In genomic region chr6:40845283-40845682, GRCm38 (mm10) we compare ENCODE assay signal across 25 mouse cellular contexts. TPM values are rescaled to one million over a fixed set of nuclear protein-coding genes. Genes with fewer than 3 reads are reported as not detected.
DNase-seq lines count a peak whose midpoint lies in the region; ATAC-seq and TF ChIP-seq lines count a peak whose summit lies in the region.
"Had no signal": no experiment of that assay in that cellular context is flagged by ENCODE, and none has a peak within 500 bp of the region (broad histone marks: within the 10 kb centered on the region; RNA-seq: fewer than 3 reads in every experiment).

No protein-coding gene starts in this region.

- no peak overlapping the region for H3K4me3 ChIP-seq in layer of hippocampus, adult 2 months
- no peak overlapping the region for H3K4me3 ChIP-seq in midbrain, postnatal 0 days (ENCODE audit: low read depth, low read length)
- H3K4me3 ChIP-seq in midbrain, embryonic 10.5 days, result no peak overlapping the region
- H3K4me3 ChIP-seq in embryonic facial prominence, embryonic 10.5 days, result no peak overlapping the region
- H3K4me3 ChIP-seq: gastrocnemius, adult 2 months; hindbrain, embryonic 12.5 days; megakaryocyte, embryonic 14.5 days; neural tube, embryonic 12.5 days had no signal

- H3K4me2 ChIP-seq in midbrain, postnatal 0 days (ENCODE audit: low read depth, low read length, poor library complexity, severe bottlenecking), result no peak overlapping the region
- H3K4me2 ChIP-seq: heart, embryonic 11.5 days; hindbrain, embryonic 12.5 days; neural tube, embryonic 12.5 days had no signal

- no peaks in the 10 kb centered on the region for H3K36me3 ChIP-seq in midbrain, postnatal 0 days (ENCODE audit: insufficient read depth, low read length)
- no peaks in the 10 kb centered on the region for H3K36me3 ChIP-seq in midbrain, embryonic 10.5 days
- H3K36me3 ChIP-seq in embryonic facial prominence, embryonic 10.5 days (replicated peaks), result no peaks in the 10 kb centered on the region
- H3K36me3 ChIP-seq: hindbrain, embryonic 12.5 days; neural tube, embryonic 12.5 days had no signal

- no peak for ATAC-seq in midbrain, postnatal 0 days (ENCODE audit: low FRiP score)

- no peak overlapping the region for H3K27ac ChIP-seq in layer of hippocampus, adult 2 months
- no peak overlapping the region for H3K27ac ChIP-seq in midbrain, postnatal 0 days (ENCODE audit: low read depth, low read length)
- H3K27ac ChIP-seq in midbrain, embryonic 10.5 days (replicated peaks), result no peak overlapping the region
- no peak overlapping the region for H3K27ac ChIP-seq in embryonic facial prominence, embryonic 10.5 days (replicated peaks)
- H3K27ac ChIP-seq: gastrocnemius, adult 2 months; hindbrain, embryonic 12.5 days; liver, embryonic 14.5 days; neural tube, embryonic 12.5 days had no signal

- TF ChIP-seq CTCF in layer of hippocampus, adult 2 months (conservative IDR thresholded peaks at IDR 0.05), result peak; percentile 67
- TF ChIP-seq CTCF in midbrain, postnatal 0 days (IDR thresholded peaks at IDR 0.05), result peak; percentile 53

- no peaks in the 10 kb centered on the region for H3K27me3 ChIP-seq in midbrain, postnatal 0 days (ENCODE audit: insufficient read depth, low read length)
- H3K27me3 ChIP-seq in midbrain, embryonic 10.5 days (ENCODE audit: low read depth, poor library complexity, severe bottlenecking), result no peaks in the 10 kb centered on the region
- no peaks in the 10 kb centered on the region for H3K27me3 ChIP-seq in embryonic facial prominence, embryonic 10.5 days (replicated peaks; ENCODE audit: low read depth, poor library complexity, severe bottlenecking)
- H3K27me3 ChIP-seq: hindbrain, embryonic 12.5 days; megakaryocyte, embryonic 14.5 days; neural tube, embryonic 12.5 days had no signal

- DNase-seq in layer of hippocampus, adult 2 months (ENCODE audit: low spot score in 2 of 2), result no peak
- DNase-seq in layer of hippocampus, adult 9-11 months, result no peak
- peak; percentile 10 for DNase-seq in midbrain, postnatal 0 days (ENCODE audit: low spot score)
- DNase-seq in midbrain, embryonic 10.5 days (ENCODE audit: low spot score), result no peak
- peak; percentile 1 for DNase-seq in brain, embryonic 18.5 days (ENCODE audit: low read depth, low spot score)
- no peak for DNase-seq in embryonic facial prominence, embryonic 10.5 days (ENCODE audit: low spot score)
- no peak for DNase-seq in cerebellum, postnatal 10 days
- DNase-seq: cerebellum, adult 9-11 months; gastrocnemius, adult 2 months; heart, postnatal 10 days; kidney, adult 11 months; lung, postnatal 10 days; thymus, postnatal 25 days had no signal

- no peaks in the 10 kb centered on the region for H3K4me1 ChIP-seq in midbrain, postnatal 0 days (ENCODE audit: insufficient read depth, low read length)
- no peaks in the 10 kb centered on the region for H3K4me1 ChIP-seq in midbrain, embryonic 10.5 days
- no peaks in the 10 kb centered on the region for H3K4me1 ChIP-seq in embryonic facial prominence, embryonic 10.5 days
- H3K4me1 ChIP-seq: hindbrain, embryonic 12.5 days; megakaryocyte, embryonic 14.5 days; neural tube, embryonic 12.5 days had no signal

- H3K9ac ChIP-seq in midbrain, postnatal 0 days (replicated peaks; ENCODE audit: low read length, poor library complexity, severe bottlenecking), result no peak overlapping the region
- H3K9ac ChIP-seq: hindbrain, embryonic 12.5 days; liver, embryonic 14.5 days; neural tube, embryonic 12.5 days had no signal

- H3K9me3 ChIP-seq in midbrain, postnatal 0 days (ENCODE audit: low read length), result no peaks in the 10 kb centered on the region
- no peaks in the 10 kb centered on the region for H3K9me3 ChIP-seq in midbrain, embryonic 10.5 days (replicated peaks)
- no peaks in the 10 kb centered on the region for H3K9me3 ChIP-seq in embryonic facial prominence, embryonic 10.5 days
- H3K9me3 ChIP-seq: hindbrain, embryonic 12.5 days; megakaryocyte, embryonic 14.5 days; neural tube, embryonic 12.5 days had no signal

RNA-seq across cellular contexts. Expression of gene Moxd2, which starts 42.0 kb away (rescaled TPM):
- not detected for total RNA-seq in layer of hippocampus, adult 2 months (2021)
- total RNA-seq in midbrain, postnatal 0 days (2014; rRNA removed), result not detected in 2 replicates
- not detected in 2 replicates for polyA plus RNA-seq in midbrain, postnatal 0 days (2015; fragmentation: Nextera tagmentation; extraction: Ambion mirVana)
- polyA plus RNA-seq in midbrain, embryonic 10.5 days (2016; fragmentation: Nextera tagmentation; extraction: Ambion mirVana), result not detected in 2 replicates
- polyA plus RNA-seq in embryonic facial prominence, embryonic 10.5 days (2016; fragmentation: Nextera tagmentation; extraction: Ambion mirVana), result not detected in 2 replicates
- total RNA-seq: adrenal gland, postnatal 4 days; gastrocnemius, adult 2 months; heart, postnatal 10 days; layer of hippocampus, adult 18-20 months; left cerebral cortex, adult 8-10 months had no signal
- polyA plus RNA-seq: embryonic facial prominence, embryonic 14.5 days; gonadal fat pad, adult 2 months; heart, embryonic 11.5 days; hindbrain, embryonic 12.5 days; kidney, embryonic 16.5 days; limb, embryonic 11.5 days; liver, embryonic 14.5 days; neural tube, embryonic 12.5 days had no signal

RNA-seq across cellular contexts. Expression of gene Prss58, which starts 54.9 kb away (rescaled TPM):
- not detected for total RNA-seq in layer of hippocampus, adult 2 months (2021)
- not detected in 2 replicates for total RNA-seq in midbrain, postnatal 0 days (2014; rRNA removed)
- polyA plus RNA-seq in midbrain, postnatal 0 days (2015; fragmentation: Nextera tagmentation; extraction: Ambion mirVana), result not detected in 2 replicates
- polyA plus RNA-seq in midbrain, embryonic 10.5 days (2016; fragmentation: Nextera tagmentation; extraction: Ambion mirVana), result not detected in 2 replicates
- polyA plus RNA-seq in embryonic facial prominence, embryonic 10.5 days (2016; fragmentation: Nextera tagmentation; extraction: Ambion mirVana), result not detected in 2 replicates
- total RNA-seq: adrenal gland, postnatal 4 days; gastrocnemius, adult 2 months; heart, postnatal 10 days; layer of hippocampus, adult 18-20 months; left cerebral cortex, adult 8-10 months had no signal
- polyA plus RNA-seq: embryonic facial prominence, embryonic 14.5 days; heart, embryonic 11.5 days; hindbrain, embryonic 12.5 days; kidney, embryonic 16.5 days; limb, embryonic 11.5 days; liver, embryonic 14.5 days; neural tube, embryonic 12.5 days had no signal

Comparison
In these comparisons a context has a peak if more than half of its experiments do, and no peak if none do; other contexts are left out.
1. DNase-seq: peak in midbrain, postnatal 0 days (single experiment) and brain, embryonic 18.5 days (single experiment); none in layer of hippocampus, adult 2 months (0 of 2), layer of hippocampus, adult 9-11 months (single experiment), midbrain, embryonic 10.5 days (single experiment), embryonic facial prominence, embryonic 10.5 days (single experiment) and cerebellum, postnatal 10 days (0 of 2).